Mouse (Mus musculus) liver, adult 10 weeks (tissue): ENCODE measurements around the gene Olfr911-ps1. TPM values are rescaled to one million over a fixed set of nuclear protein-coding genes. Genes with fewer than 3 reads are reported as not detected.

Experiments used
- polyA plus RNA-seq: library from polyadenylated mRNA; stranded (reverse); fragments of 350-450 nt; fragmentation: Illumina TruSeq; extraction: RNeasy Lipid Tissue Mini Kit (QIAGEN cat#74804); gene quantifications from one replicate; pipeline ENCODE4 v1.2.3, GENCODE M21; 2014; ENCODE audit warnings: low read depth, low replicate concordance

Gene Olfr911-ps1
- not detected for polyA plus RNA-seq

GRCm38 (mm10) chr9:38521280-38521679 is at the start of gene Olfr911-ps1:
Olfr911-ps1 (plus strand) TSS chr9:38521580.

GRCm38 (mm10) chr9:38486785-38487184 is 34.6 kb upstream of the Olfr911-ps1 start, which contains the start of gene Olfr906:
Olfr906 (plus strand) TSS chr9:38487085.

GRCm38 (mm10) chr9:38495501-38495900 is 25.9 kb upstream of the Olfr911-ps1 start, which contains the start of gene Olfr907:
Olfr907 (plus strand) TSS chr9:38495801.

GRCm38 (mm10) chr9:38537549-38537948 is 16.2 kb downstream of the Olfr911-ps1 start, which contains the start of gene Olfr910:
Olfr910 (plus strand) TSS chr9:38537849.

Other genes with a start within 250 kb of the Olfr911-ps1 start
- not detected for gene Olfr896-ps1, start 230.5 kb upstream of the Olfr911-ps1 start, polyA plus RNA-seq
- not detected for gene Olfr25, start 192.5 kb upstream of the Olfr911-ps1 start, polyA plus RNA-seq
- not detected for gene Olfr898, start 173.2 kb upstream of the Olfr911-ps1 start, polyA plus RNA-seq
- not detected for gene Olfr250, start 154.7 kb upstream of the Olfr911-ps1 start, polyA plus RNA-seq
- not detected for gene Olfr251, start 144.5 kb upstream of the Olfr911-ps1 start, polyA plus RNA-seq
- gene Olfr147, start 119.9 kb upstream of the Olfr911-ps1 start, polyA plus RNA-seq, result not detected
- gene Olfr901, start 92.1 kb upstream of the Olfr911-ps1 start, polyA plus RNA-seq, result not detected
- not detected for gene Olfr902, start 73.9 kb upstream of the Olfr911-ps1 start, polyA plus RNA-seq
- gene Olfr904, start 58.4 kb upstream of the Olfr911-ps1 start, polyA plus RNA-seq, result not detected
- gene Olfr905, start 50.5 kb upstream of the Olfr911-ps1 start, polyA plus RNA-seq, result not detected
- not detected for gene Olfr906, start 34.5 kb upstream of the Olfr911-ps1 start, polyA plus RNA-seq
- gene Olfr907, start 25.8 kb upstream of the Olfr911-ps1 start, polyA plus RNA-seq, result not detected
- not detected for gene Olfr910, start 16.3 kb downstream of the Olfr911-ps1 start, polyA plus RNA-seq
- gene Olfr912, start 58.6 kb downstream of the Olfr911-ps1 start, polyA plus RNA-seq, result not detected
- gene Olfr913, start 71.2 kb downstream of the Olfr911-ps1 start, polyA plus RNA-seq, result not detected
- gene Olfr914, start 83.5 kb downstream of the Olfr911-ps1 start, polyA plus RNA-seq, result not detected
- not detected for gene Olfr916, start 138.3 kb downstream of the Olfr911-ps1 start, polyA plus RNA-seq
- not detected for gene Olfr917, start 144.3 kb downstream of the Olfr911-ps1 start, polyA plus RNA-seq
- not detected for gene Olfr918, start 153.0 kb downstream of the Olfr911-ps1 start, polyA plus RNA-seq
- not detected for gene Olfr919, start 182.1 kb downstream of the Olfr911-ps1 start, polyA plus RNA-seq
- gene Vwa5a, start 196.7 kb downstream of the Olfr911-ps1 start, polyA plus RNA-seq, result 32.5 TPM
- gene Olfr920, start 230.7 kb downstream of the Olfr911-ps1 start, polyA plus RNA-seq, result 0.13 TPM